In the genomic region with DNA sequence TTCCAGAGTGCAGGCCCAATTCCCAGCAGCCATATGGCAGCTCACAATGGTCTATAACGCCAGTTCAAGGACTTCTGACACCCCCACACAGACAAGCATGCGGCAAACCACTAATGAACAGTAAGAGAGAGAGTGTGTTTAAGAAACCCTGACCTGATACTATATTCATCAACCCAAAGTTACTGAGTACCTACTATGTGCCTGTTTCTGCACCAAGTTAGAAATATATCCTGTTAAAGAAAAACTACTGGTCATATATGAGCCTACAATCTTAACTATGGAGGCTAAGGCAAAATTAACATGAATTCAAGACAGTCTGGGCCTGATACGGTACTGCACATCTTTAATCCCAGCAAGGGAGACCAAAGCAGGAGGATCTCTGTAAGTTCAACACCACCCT, we compare ENCODE assay signal across 10 mouse cellular contexts. TPM values are rescaled to one million over a fixed set of nuclear protein-coding genes. Genes with fewer than 3 reads are reported as not detected.
A peak's percentile ranks its signal among the peaks of the same experiment; 100 is the strongest.
DNase-seq lines count a peak whose midpoint lies in the region; ATAC-seq and TF ChIP-seq lines count a peak whose summit lies in the region.
"Had no signal": no experiment of that assay in that cellular context is flagged by ENCODE, and none has a peak within 500 bp of the region (broad histone marks: within the 10 kb centered on the region; RNA-seq: fewer than 3 reads in every experiment).

No protein-coding gene starts in this region.

- H3K9me3 ChIP-seq in limb, embryonic 12.5 days, result no peaks in the 10 kb centered on the region
- H3K9me3 ChIP-seq in neural tube, embryonic 14.5 days (ENCODE audit: control insufficient read depth, low read length), result no peaks in the 10 kb centered on the region

- TF ChIP-seq CTCF in liver, adult 2 months (IDR thresholded peaks at IDR 0.05; ENCODE audit: low read depth, low read length), result no peak
- no peak for TF ChIP-seq CTCF in embryonic fibroblast, embryonic 13.5 days (IDR thresholded peaks at IDR 0.05; ENCODE audit: borderline replicate concordance, insufficient read depth, low read length)

- peaks cover 13% of the 10 kb centered on the region for H3K4me1 ChIP-seq in liver, adult 2 months (ENCODE audit: control insufficient read depth, insufficient read depth, low read length)
- no peaks in the 10 kb centered on the region; the same call in 1 of the 2 replicates for H3K4me1 ChIP-seq in embryonic fibroblast, embryonic 13.5 days (ENCODE audit: control insufficient read depth, insufficient read depth, low read length)
- peaks cover 8% of the 10 kb centered on the region for H3K4me1 ChIP-seq in limb, embryonic 12.5 days (replicated peaks)
- H3K4me1 ChIP-seq in neural tube, embryonic 14.5 days (ENCODE audit: control insufficient read depth, insufficient read depth, low read length), result peaks cover 7% of the 10 kb centered on the region; the same call in 1 of the 2 replicates

- no peak for ATAC-seq in limb, embryonic 12.5 days (ENCODE audit: insufficient number of reproducible peaks, insufficient read depth, low FRiP score, low TSS enrichment, low read depth)
- ATAC-seq in neural tube, embryonic 14.5 days (ENCODE audit: low read depth), result no peak

- H3K79me2 ChIP-seq in liver, adult 2 months (ENCODE audit: control insufficient read depth, insufficient read depth, low read length), result peaks cover 25% of the 10 kb centered on the region

- intact Hi-C loops in left cerebral cortex, postnatal 4 days (cut with DNase I), result no loop called here

- no peak for DNase-seq in liver, adult 2 months (ENCODE audit: extremely low read depth, low read depth, low spot score)
- DNase-seq in liver, result no peak
- DNase-seq in T-cell, adult 2 months (ENCODE audit: low spot score), result no peak
- DNase-seq in layer of hippocampus, adult 8-10 months (ENCODE audit: low spot score in 2 of 2), result no peak
- no peak for DNase-seq in left cerebral cortex, postnatal 4 days
- DNase-seq: kidney, postnatal 14 days had no signal

- H3K36me3 ChIP-seq in liver, adult 2 months (ENCODE audit: control insufficient read depth, insufficient read depth, low read length), result no peaks in the 10 kb centered on the region
- H3K36me3 ChIP-seq in limb, embryonic 12.5 days, result peaks cover 14% of the 10 kb centered on the region; the same call in 1 of the 2 replicates
- H3K36me3 ChIP-seq in neural tube, embryonic 14.5 days (ENCODE audit: control insufficient read depth, insufficient read depth, low read length), result no peaks in the 10 kb centered on the region

- 49% methylated on average over 3 of the region's 3 CpGs for WGBS in liver, adult 2 months
- 82% methylated on average over 3 of the region's 3 CpGs for WGBS in limb, embryonic 12.5 days
- 79% methylated on average over 3 of the region's 3 CpGs for WGBS in neural tube, embryonic 14.5 days

- H3K27ac ChIP-seq in liver, adult 2 months (replicated peaks; ENCODE audit: insufficient read depth, low read depth, low read length), result no peak overlapping the region
- no peak overlapping the region for H3K27ac ChIP-seq in embryonic fibroblast, embryonic 13.5 days (ENCODE audit: insufficient read depth, low read length)
- H3K27ac ChIP-seq in limb, embryonic 12.5 days, result no peak overlapping the region
- no peak overlapping the region for H3K27ac ChIP-seq in neural tube, embryonic 14.5 days (ENCODE audit: low read depth, low read length)

- no peak overlapping the region; the same call in 1 of the 2 replicates for H3K9ac ChIP-seq in liver, adult 2 months (ENCODE audit: low read depth, low read length)
- peak overlapping the region; percentile 72 for H3K9ac ChIP-seq in limb, embryonic 12.5 days (replicated peaks)
- H3K9ac ChIP-seq in neural tube, embryonic 14.5 days (replicated peaks; ENCODE audit: low read depth, low read length), result peak overlapping the region; percentile 74; the same call in 1 of the 2 replicates

- H3K4me3 ChIP-seq in liver, adult 2 months (ENCODE audit: insufficient read depth, low read depth, low read length), result peak overlapping the region; percentile 78; the same call in 1 of the 2 replicates
- peak overlapping the region; percentile 76 for H3K4me3 ChIP-seq in embryonic fibroblast, embryonic 13.5 days (ENCODE audit: insufficient read depth, low read length)
- peak overlapping the region; percentile 67 for H3K4me3 ChIP-seq in limb, embryonic 12.5 days (replicated peaks)
- H3K4me3 ChIP-seq in neural tube, embryonic 14.5 days (ENCODE audit: low read depth, low read length), result peak overlapping the region; percentile 72

- no peaks in the 10 kb centered on the region for H3K27me3 ChIP-seq in liver, adult 2 months (ENCODE audit: control insufficient read depth, insufficient read depth, low read length)
- no peaks in the 10 kb centered on the region for H3K27me3 ChIP-seq in limb, embryonic 12.5 days
- H3K27me3 ChIP-seq in neural tube, embryonic 14.5 days (ENCODE audit: control insufficient read depth, insufficient read depth, low read length), result no peaks in the 10 kb centered on the region

- no peak for TF ChIP-seq POLR2A in liver, adult 2 months (IDR thresholded peaks at IDR 0.05; ENCODE audit: extremely low read depth, insufficient read depth, low read length)
- no peak for TF ChIP-seq POLR2A in embryonic fibroblast, embryonic 13.5 days (IDR thresholded peaks at IDR 0.05; ENCODE audit: low read depth, low read length)

- H3K4me2 ChIP-seq in limb, embryonic 12.5 days, result peak overlapping the region; percentile 89
- H3K4me2 ChIP-seq in neural tube, embryonic 14.5 days (ENCODE audit: low read depth, low read length), result peak overlapping the region; percentile 88

RNA-seq across cellular contexts. Expression of a gene that starts 1.3 kb away (rescaled TPM):
- total RNA-seq in liver, adult 2 months (2014; rRNA removed), result 99.8 and 108 TPM in 2 replicates
- 50.5 and 61.5 TPM in 2 replicates for polyA plus RNA-seq in liver, adult 2 months (2012; rRNA removed)
- polyA plus RNA-seq in embryonic fibroblast, embryonic 13.5 days (2011; ENCODE audit: insufficient read length, low read depth, missing spikeins), result 17.4 and 22.1 TPM in 2 replicates
- polyA plus RNA-seq in limb, embryonic 12.5 days (2016; fragmentation: Nextera tagmentation; extraction: Ambion mirVana), result 36.4 and 38.3 TPM in 2 replicates
- 14.8 and 18.2 TPM in 2 replicates for polyA plus RNA-seq in neural tube, embryonic 14.5 days (2014; fragmentation: Nextera tagmentation; extraction: Ambion mirVana)
- 10 to 100 TPM; 16.6 to 19.8 (median 18.6) TPM for total RNA-seq in layer of hippocampus, adult 8-10 months (2022)
- total RNA-seq in left cerebral cortex, postnatal 4 days (2021), result 10 to 100 TPM; 11.2 to 17.0 TPM

RNA-seq across cellular contexts. Expression of a gene that starts 17.2 kb away (rescaled TPM):
- total RNA-seq in liver, adult 2 months (2014; rRNA removed), result not detected in 2 replicates
- polyA plus RNA-seq in liver, adult 2 months (2012; rRNA removed), result not detected in 2 replicates
- not detected in 2 replicates for polyA plus RNA-seq in embryonic fibroblast, embryonic 13.5 days (2011; ENCODE audit: insufficient read length, low read depth, missing spikeins)
- polyA plus RNA-seq in limb, embryonic 12.5 days (2016; fragmentation: Nextera tagmentation; extraction: Ambion mirVana), result not detected in 2 replicates
- not detected in 2 replicates for polyA plus RNA-seq in neural tube, embryonic 14.5 days (2014; fragmentation: Nextera tagmentation; extraction: Ambion mirVana)
- not detected for total RNA-seq in layer of hippocampus, adult 8-10 months (2022)
- not detected for total RNA-seq in left cerebral cortex, postnatal 4 days (2021)
- polyA plus RNA-seq: cortical plate, adult 2 months had no signal

RNA-seq across cellular contexts. Expression of a gene that starts 41.6 kb away (rescaled TPM):
- total RNA-seq in liver, adult 2 months (2014; rRNA removed), result not detected in 2 replicates
- polyA plus RNA-seq in liver, adult 2 months (2012; rRNA removed), result not detected in 2 replicates
- not detected in 2 replicates for polyA plus RNA-seq in embryonic fibroblast, embryonic 13.5 days (2011; ENCODE audit: insufficient read length, low read depth, missing spikeins)
- polyA plus RNA-seq in limb, embryonic 12.5 days (2016; fragmentation: Nextera tagmentation; extraction: Ambion mirVana), result not detected in 2 replicates
- not detected in 2 replicates for polyA plus RNA-seq in neural tube, embryonic 14.5 days (2014; fragmentation: Nextera tagmentation; extraction: Ambion mirVana)
- total RNA-seq in layer of hippocampus, adult 8-10 months (2022), result under 1 TPM in 1 of 4 experiments, not detected in 3; 0.31 TPM
- under 1 TPM in 1 of 2 experiments, not detected in 1; 0.34 TPM for total RNA-seq in left cerebral cortex, postnatal 4 days (2021)
- polyA plus RNA-seq: cortical plate, adult 2 months had no signal

RNA-seq across cellular contexts. Expression of a gene that starts 52.6 kb away (rescaled TPM):
- 0.07 and 0.09 TPM in 2 replicates for total RNA-seq in liver, adult 2 months (2014; rRNA removed)
- polyA plus RNA-seq in liver, adult 2 months (2012; rRNA removed), result 0.17 and 0.21 TPM in 2 replicates
- polyA plus RNA-seq in embryonic fibroblast, embryonic 13.5 days (2011; ENCODE audit: insufficient read length, low read depth, missing spikeins), result 0.42 TPM in 1 of 2 replicates, not detected in the other
- polyA plus RNA-seq in limb, embryonic 12.5 days (2016; fragmentation: Nextera tagmentation; extraction: Ambion mirVana), result 1.7 and 2.0 TPM in 2 replicates
- 0.16 TPM in 1 of 2 replicates, not detected in the other for polyA plus RNA-seq in neural tube, embryonic 14.5 days (2014; fragmentation: Nextera tagmentation; extraction: Ambion mirVana)
- under 1 TPM; 0.51 to 0.89 (median 0.79) TPM for total RNA-seq in layer of hippocampus, adult 8-10 months (2022)
- total RNA-seq in left cerebral cortex, postnatal 4 days (2021), result under 1 TPM; 0.22 to 0.36 TPM

RNA-seq across cellular contexts. Expression of a gene that starts 57.0 kb away (rescaled TPM):
- 6.0 and 10.3 TPM in 2 replicates for total RNA-seq in liver, adult 2 months (2014; rRNA removed)
- 36.6 and 45.0 TPM in 2 replicates for polyA plus RNA-seq in liver, adult 2 months (2012; rRNA removed)
- polyA plus RNA-seq in embryonic fibroblast, embryonic 13.5 days (2011; ENCODE audit: insufficient read length, low read depth, missing spikeins), result 317 and 335 TPM in 2 replicates
- 318 and 336 TPM in 2 replicates for polyA plus RNA-seq in limb, embryonic 12.5 days (2016; fragmentation: Nextera tagmentation; extraction: Ambion mirVana)
- polyA plus RNA-seq in neural tube, embryonic 14.5 days (2014; fragmentation: Nextera tagmentation; extraction: Ambion mirVana), result 395 and 405 TPM in 2 replicates
- 100 to 1,000 TPM; 185 to 289 (median 252) TPM for total RNA-seq in layer of hippocampus, adult 8-10 months (2022)
- total RNA-seq in left cerebral cortex, postnatal 4 days (2021), result 100 to 1,000 TPM; 214 to 231 TPM
